Mouse (Mus musculus): ENCODE results near the gene Nxpe3. TPM values are rescaled to one million over a fixed set of nuclear protein-coding genes. Genes with fewer than 3 reads are reported as not detected.
A peak's percentile ranks its signal among the peaks of the same experiment; 100 is the strongest.
"Not testable (repeated sequence)": the region's sequence is repeated elsewhere in the genome, so short reads cannot be mapped to it uniquely, and the experiment has no call there.

Nxpe3 gene
- polyA plus RNA-seq, 1 experiment from 2014 or later: 0.77 TPM

GRCm38 (mm10) chr16:55884246-55884645 lies 10.8 kb downstream of the Nxpe3 start:
- Histone ChIP-seq H3K27ac (no peak overlapping the region), H3K4me3 (no peak overlapping the region), H3K9me3 (no peaks in the 10 kb centered on the region), H3K36me3 (peaks cover 19% of the 10 kb centered on the region), H3K4me1 (replicated peaks) (no peaks in the 10 kb centered on the region), H3K27me3 (ENCODE audit: insufficient read depth, poor library complexity, severe bottlenecking) (no peaks in the 10 kb centered on the region)
- 87% methylated on average over 11 of the region's 11 CpGs for WGBS
- no peak for DNase-seq (ENCODE audit: low spot score)

- no peak for DNase-seq (ENCODE audit: low spot score)
- no peaks in the 10 kb centered on the region for H3K9me3 ChIP-seq
- H3K4me3 ChIP-seq: no peak overlapping the region
- H3K36me3 ChIP-seq: no peaks in the 10 kb centered on the region
- H3K27me3 ChIP-seq (ENCODE audit: insufficient read depth, poor library complexity, severe bottlenecking): no peaks in the 10 kb centered on the region
- 84% methylated on average over 6 of the region's 6 CpGs for WGBS
- H3K4me1 ChIP-seq (replicated peaks): no peaks in the 10 kb centered on the region
- H3K27ac ChIP-seq: no peak overlapping the region
Observed at GRCm38 (mm10) chr16:55876025-55876424, 19.1 kb downstream of the Nxpe3 start.

- WGBS: 72% methylated on average over 4 of the region's 4 CpGs
- Histone ChIP-seq H3K36me3 (peaks cover 16% of the 10 kb centered on the region), H3K27me3 (ENCODE audit: insufficient read depth, poor library complexity, severe bottlenecking) (no peaks in the 10 kb centered on the region), H3K4me3 (no peak overlapping the region), H3K9me3 (no peaks in the 10 kb centered on the region), H3K27ac (no peak overlapping the region), H3K4me1 (replicated peaks) (no peaks in the 10 kb centered on the region)
- no peak for DNase-seq (ENCODE audit: low spot score)
Observed at GRCm38 (mm10) chr16:55863832-55864231, 31.3 kb downstream of the Nxpe3 start.

GRCm38 (mm10) chr16:55863149-55863815 lies 31.8 kb downstream of the Nxpe3 start:
- Histone ChIP-seq H3K36me3 (peaks cover 16% of the 10 kb centered on the region), H3K4me3 (no peak overlapping the region), H3K4me1 (replicated peaks) (no peaks in the 10 kb centered on the region), H3K27me3 (ENCODE audit: insufficient read depth, poor library complexity, severe bottlenecking) (no peaks in the 10 kb centered on the region), H3K27ac (no peak overlapping the region), H3K9me3 (no peaks in the 10 kb centered on the region)
- DNase-seq (ENCODE audit: low spot score): peak; percentile 58
- 30% methylated on average over 7 of the region's 7 CpGs for WGBS

GRCm38 (mm10) chr16:55861104-55861503 lies 34.0 kb downstream of the Nxpe3 start:
- Histone ChIP-seq H3K27ac (no peak overlapping the region), H3K4me3 (no peak overlapping the region), H3K27me3 (ENCODE audit: insufficient read depth, poor library complexity, severe bottlenecking) (no peaks in the 10 kb centered on the region), H3K4me1 (replicated peaks) (no peaks in the 10 kb centered on the region), H3K36me3 (peaks cover 15% of the 10 kb centered on the region), H3K9me3 (no peaks in the 10 kb centered on the region)
- DNase-seq (ENCODE audit: low spot score): no peak
- WGBS: 92% methylated on average over 3 of the region's 3 CpGs

- not testable (repeated sequence) for DNase-seq (ENCODE audit: low spot score); H3K27me3 ChIP-seq (ENCODE audit: insufficient read depth, poor library complexity, severe bottlenecking); H3K4me3 ChIP-seq; H3K4me1 ChIP-seq (replicated peaks); H3K36me3 ChIP-seq; H3K27ac ChIP-seq; H3K9me3 ChIP-seq
- 93% methylated on average over 4 of the region's 4 CpGs for WGBS
Observed at GRCm38 (mm10) chr16:55859421-55859820, 35.7 kb downstream of the Nxpe3 start.

GRCm38 (mm10) chr16:55858465-55858864 lies 36.6 kb downstream of the Nxpe3 start:
- H3K36me3 ChIP-seq: peaks cover 9% of the 10 kb centered on the region; the same call in 1 of the 2 replicates

GRCm38 (mm10) chr16:55852943-55853727 lies 42.0 kb downstream of the Nxpe3 start:
- Histone ChIP-seq H3K36me3 (peaks cover 17% of the 10 kb centered on the region), H3K27ac (no peak overlapping the region), H3K4me1 (replicated peaks) (no peaks in the 10 kb centered on the region), H3K27me3 (ENCODE audit: insufficient read depth, poor library complexity, severe bottlenecking) (no peaks in the 10 kb centered on the region), H3K9me3 (no peaks in the 10 kb centered on the region), H3K4me3 (no peak overlapping the region)
- DNase-seq (ENCODE audit: low spot score): peak; percentile 65
- 59% methylated on average over 19 of the region's 19 CpGs for WGBS

More at GRCm38 (mm10) chr16:55858465-55858864, 36.6 kb downstream of the Nxpe3 start:
- WGBS: 62% methylated on average over 6 of the region's 6 CpGs
- Histone ChIP-seq H3K9me3 (no peaks in the 10 kb centered on the region), H3K4me3 (no peak overlapping the region), H3K4me1 (replicated peaks) (no peaks in the 10 kb centered on the region), H3K27me3 (ENCODE audit: insufficient read depth, poor library complexity, severe bottlenecking) (no peaks in the 10 kb centered on the region), H3K27ac (no peak overlapping the region)
- DNase-seq (ENCODE audit: low spot score): peak; percentile 29

GRCm38 (mm10) chr16:55852515-55852914 lies 42.6 kb downstream of the Nxpe3 start:
- DNase-seq (ENCODE audit: low spot score): no peak
- H3K9me3 ChIP-seq: no peaks in the 10 kb centered on the region
- no peaks in the 10 kb centered on the region for H3K4me1 ChIP-seq (replicated peaks)
- no peak overlapping the region for H3K27ac ChIP-seq
- peaks cover 17% of the 10 kb centered on the region for H3K36me3 ChIP-seq
- H3K4me3 ChIP-seq: no peak overlapping the region
- H3K27me3 ChIP-seq (ENCODE audit: insufficient read depth, poor library complexity, severe bottlenecking): no peaks in the 10 kb centered on the region
- 54% methylated on average over 4 of the region's 4 CpGs for WGBS

- Histone ChIP-seq H3K9me3 (no peaks in the 10 kb centered on the region), H3K27ac (no peak overlapping the region), H3K4me1 (replicated peaks) (no peaks in the 10 kb centered on the region), H3K27me3 (ENCODE audit: insufficient read depth, poor library complexity, severe bottlenecking) (no peaks in the 10 kb centered on the region), H3K36me3 (peaks cover 15% of the 10 kb centered on the region), H3K4me3 (no peak overlapping the region)
- 87% methylated on average over 3 of the region's 3 CpGs for WGBS
- no peak for DNase-seq (ENCODE audit: low spot score)
Observed at GRCm38 (mm10) chr16:55850485-55850884, 44.6 kb downstream of the Nxpe3 start.

- 0 out of 2 replicates have a peak, but pooled peaks cover 6% of the 10 kb centered on the region for H3K9me3 ChIP-seq
- H3K27me3 ChIP-seq (ENCODE audit: insufficient read depth, poor library complexity, severe bottlenecking): no peaks in the 10 kb centered on the region
- no peak for DNase-seq (ENCODE audit: low spot score)
- peaks cover 28% of the 10 kb centered on the region for H3K36me3 ChIP-seq
- no peak overlapping the region for H3K27ac ChIP-seq
- WGBS: 90% methylated on average over 8 of the region's 8 CpGs
- H3K4me1 ChIP-seq (replicated peaks): no peaks in the 10 kb centered on the region
- H3K4me3 ChIP-seq: no peak overlapping the region
Observed at GRCm38 (mm10) chr16:55847679-55848078, 47.4 kb downstream of the Nxpe3 start.

- H3K27ac ChIP-seq: no peak overlapping the region
- H3K4me1 ChIP-seq (replicated peaks): no peaks in the 10 kb centered on the region
- 0 out of 2 replicates have a peak, but pooled peaks cover 6% of the 10 kb centered on the region for H3K9me3 ChIP-seq
- DNase-seq (ENCODE audit: low spot score): no peak
- H3K36me3 ChIP-seq: peaks cover 20% of the 10 kb centered on the region
- H3K4me3 ChIP-seq: no peak overlapping the region
- WGBS: 93% methylated on average over 3 of the region's 3 CpGs
- H3K27me3 ChIP-seq (ENCODE audit: insufficient read depth, poor library complexity, severe bottlenecking): no peaks in the 10 kb centered on the region
Observed at GRCm38 (mm10) chr16:55844847-55845246, 50.2 kb downstream of the Nxpe3 start.

GRCm38 (mm10) chr16:55843919-55844318 lies 51.2 kb downstream of the Nxpe3 start:
- DNase-seq (ENCODE audit: low spot score): no peak
- H3K4me3 ChIP-seq: no peak overlapping the region
- WGBS: 91% methylated on average over 12 of the region's 12 CpGs
- no peak overlapping the region for H3K27ac ChIP-seq
- peaks cover 20% of the 10 kb centered on the region for H3K36me3 ChIP-seq
- H3K9me3 ChIP-seq: 0 out of 2 replicates have a peak, but pooled peaks cover 6% of the 10 kb centered on the region
- no peaks in the 10 kb centered on the region for H3K27me3 ChIP-seq (ENCODE audit: insufficient read depth, poor library complexity, severe bottlenecking)
- peaks cover 3% of the 10 kb centered on the region; the same call in 1 of the 2 replicates for H3K4me1 ChIP-seq (replicated peaks)
